Mouse (Mus musculus): ENCODE measurements around the gene Akt1s1. TPM values are rescaled to one million over a fixed set of nuclear protein-coding genes. Genes with fewer than 3 reads are reported as not detected.
A peak's percentile ranks its signal among the peaks of the same experiment; 100 is the strongest.

The Akt1s1 gene
- polyA plus RNA-seq, 1 experiment from 2014 or later: 45.3 TPM

GRCm38 (mm10) chr7:44898607-44899006 lies 49.8 kb downstream of the Akt1s1 start:
- H3K27ac ChIP-seq: peak overlapping the region; percentile 59
- ATAC-seq: peak; percentile 48
- H3K4me1 ChIP-seq: peaks cover 75% of the 10 kb centered on the region
- H3K9me3 ChIP-seq (replicated peaks): no peaks in the 10 kb centered on the region
- 34% methylated on average over 19 of the region's 19 CpGs for WGBS (ENCODE audit: insufficient replicate concordance)
- H3K4me2 ChIP-seq: peak overlapping the region; percentile 48
- H3K9ac ChIP-seq: peak overlapping the region; percentile 10; the same call in 1 of the 2 replicates
- peaks cover 52% of the 10 kb centered on the region for H3K36me3 ChIP-seq
- H3K27me3 ChIP-seq (replicated peaks): no peaks in the 10 kb centered on the region
- H3K4me3 ChIP-seq: no peak overlapping the region; the same call in 1 of the 2 replicates

GRCm38 (mm10) chr7:44900632-44901031 lies 51.8 kb downstream of the Akt1s1 start:
- H3K4me3 ChIP-seq: no peak overlapping the region
- WGBS (ENCODE audit: insufficient replicate concordance): 86% methylated on average over 11 of the region's 11 CpGs
- H3K9ac ChIP-seq: no peak overlapping the region
- 0 out of 2 replicates have a peak overlapping the region, but pooled peaks have one; percentile 4 for H3K27ac ChIP-seq
- no peak overlapping the region for H3K4me2 ChIP-seq
- no peaks in the 10 kb centered on the region for H3K27me3 ChIP-seq (replicated peaks)
- peaks cover 68% of the 10 kb centered on the region for H3K4me1 ChIP-seq
- peaks cover 72% of the 10 kb centered on the region for H3K36me3 ChIP-seq
- ATAC-seq: no peak
- H3K9me3 ChIP-seq (replicated peaks): no peaks in the 10 kb centered on the region

- Histone ChIP-seq H3K4me2 (peak overlapping the region; percentile 62), H3K4me3 (peak overlapping the region; percentile 33), H3K9ac (no peak overlapping the region), H3K27me3 (replicated peaks) (no peaks in the 10 kb centered on the region), H3K4me1 (peaks cover 62% of the 10 kb centered on the region), H3K27ac (peak overlapping the region; percentile 49), H3K36me3 (peaks cover 79% of the 10 kb centered on the region), H3K9me3 (replicated peaks) (no peaks in the 10 kb centered on the region)
- 19% methylated on average over 21 of the region's 21 CpGs for WGBS (ENCODE audit: insufficient replicate concordance)
- ATAC-seq: peak; percentile 46; the same call in 1 of the 2 replicates
Measured at GRCm38 (mm10) chr7:44901230-44901722, 52.5 kb downstream of the Akt1s1 start.

MicroRNAs within 50 kb of the gene (microRNA counts, 519-probe panel; counts per million panel counts)
- 582 counts per million, percentile 70 among the panel's probes with 10 or more counts for microRNA mmu-miR-707

Small RNA genes lying within 50 kb of the gene (microRNA-seq; reads per million reads assigned to microRNA genes)
- not detected for gene Mir707

Other genes with a start within 250 kb of the Akt1s1 start
- 0.13 and 0.35 TPM in 2 replicates for gene Myh14, start 178.1 kb upstream of the Akt1s1 start, polyA plus RNA-seq (2016; fragmentation: Nextera tagmentation; extraction: Ambion mirVana)
- gene Izumo2, start 140.2 kb upstream of the Akt1s1 start, polyA plus RNA-seq (2016; fragmentation: Nextera tagmentation; extraction: Ambion mirVana): not detected in 2 replicates
- gene Vrk3, start 100.6 kb upstream of the Akt1s1 start, polyA plus RNA-seq (2016; fragmentation: Nextera tagmentation; extraction: Ambion mirVana): 31.0 and 31.7 TPM in 2 replicates
- gene Zfp473, start 97.9 kb upstream of the Akt1s1 start, polyA plus RNA-seq (2016; fragmentation: Nextera tagmentation; extraction: Ambion mirVana): 1.7 and 1.9 TPM in 2 replicates
- gene Nup62, start 32.9 kb upstream of the Akt1s1 start, polyA plus RNA-seq (2016; fragmentation: Nextera tagmentation; extraction: Ambion mirVana): 82.6 and 84.9 TPM in 2 replicates
- 0.59 and 0.64 TPM in 2 replicates for gene Il4i1, start 32.6 kb upstream of the Akt1s1 start, polyA plus RNA-seq (2016; fragmentation: Nextera tagmentation; extraction: Ambion mirVana)
- gene Atf5, start 32.3 kb upstream of the Akt1s1 start, polyA plus RNA-seq (2016; fragmentation: Nextera tagmentation; extraction: Ambion mirVana): 5.4 and 5.7 TPM in 2 replicates
- gene Tbc1d17, start 88 bp downstream of the Akt1s1 start, polyA plus RNA-seq (2016; fragmentation: Nextera tagmentation; extraction: Ambion mirVana): 34.4 and 39.6 TPM in 2 replicates
- 26.1 and 26.7 TPM in 2 replicates for gene Pnkp, start 8.1 kb downstream of the Akt1s1 start, polyA plus RNA-seq (2016; fragmentation: Nextera tagmentation; extraction: Ambion mirVana)
- gene Ptov1, start 20.8 kb downstream of the Akt1s1 start, polyA plus RNA-seq (2016; fragmentation: Nextera tagmentation; extraction: Ambion mirVana): 114 and 121 TPM in 2 replicates
- 60.4 and 61.0 TPM in 2 replicates for gene Med25, start 43.7 kb downstream of the Akt1s1 start, polyA plus RNA-seq (2016; fragmentation: Nextera tagmentation; extraction: Ambion mirVana)
- gene Fuz, start 47.1 kb downstream of the Akt1s1 start, polyA plus RNA-seq (2016; fragmentation: Nextera tagmentation; extraction: Ambion mirVana): 9.0 and 11.4 TPM in 2 replicates
- 85.1 and 86.5 TPM in 2 replicates for gene Ap2a1, start 80.5 kb downstream of the Akt1s1 start, polyA plus RNA-seq (2016; fragmentation: Nextera tagmentation; extraction: Ambion mirVana)
- 0.33 TPM in 1 of 2 replicates, not detected in the other for gene Tsks, start 94.2 kb downstream of the Akt1s1 start, polyA plus RNA-seq (2016; fragmentation: Nextera tagmentation; extraction: Ambion mirVana)
- 4.0 and 4.3 TPM in 2 replicates for gene Cpt1c, start 125.9 kb downstream of the Akt1s1 start, polyA plus RNA-seq (2016; fragmentation: Nextera tagmentation; extraction: Ambion mirVana)
- 248 and 262 TPM in 2 replicates for gene Prmt1, start 137.6 kb downstream of the Akt1s1 start, polyA plus RNA-seq (2016; fragmentation: Nextera tagmentation; extraction: Ambion mirVana)
- 50.4 and 55.9 TPM in 2 replicates for gene Irf3, start 148.7 kb downstream of the Akt1s1 start, polyA plus RNA-seq (2016; fragmentation: Nextera tagmentation; extraction: Ambion mirVana)
- 23.6 and 25.4 TPM in 2 replicates for gene Bcl2l12, start 149.7 kb downstream of the Akt1s1 start, polyA plus RNA-seq (2016; fragmentation: Nextera tagmentation; extraction: Ambion mirVana)
- 19.0 and 21.4 TPM in 2 replicates for gene Scaf1, start 167.4 kb downstream of the Akt1s1 start, polyA plus RNA-seq (2016; fragmentation: Nextera tagmentation; extraction: Ambion mirVana)
- 13.9 and 15.5 TPM in 2 replicates for gene Rras, start 169.0 kb downstream of the Akt1s1 start, polyA plus RNA-seq (2016; fragmentation: Nextera tagmentation; extraction: Ambion mirVana)
- gene Prr12, start 203.9 kb downstream of the Akt1s1 start, polyA plus RNA-seq (2016; fragmentation: Nextera tagmentation; extraction: Ambion mirVana): 3.0 and 4.1 TPM in 2 replicates
- gene Nosip, start 213.4 kb downstream of the Akt1s1 start, polyA plus RNA-seq (2016; fragmentation: Nextera tagmentation; extraction: Ambion mirVana): 31.6 and 38.7 TPM in 2 replicates
- 8.5 and 8.6 TPM in 2 replicates for gene Prrg2, start 213.7 kb downstream of the Akt1s1 start, polyA plus RNA-seq (2016; fragmentation: Nextera tagmentation; extraction: Ambion mirVana)
- gene Rcn3, start 243.2 kb downstream of the Akt1s1 start, polyA plus RNA-seq (2016; fragmentation: Nextera tagmentation; extraction: Ambion mirVana): 69.1 and 70.9 TPM in 2 replicates

Data from liver, embryonic 12.5 days (tissue).